Mouse (Mus musculus) granulocyte monocyte progenitor cell, adult 5-6 weeks (primary cell): ENCODE measurements around the gene Qrich1. TPM values are rescaled to one million over a fixed set of nuclear protein-coding genes. Genes with fewer than 3 reads are reported as not detected.

Experiments used
- ATAC-seq: replicated peaks from 2 replicates; pipeline ENCODE4 v1.8.0; 2016; ENCODE audit warnings: mild to moderate bottlenecking, moderate TSS enrichment, inconsistent platforms; ENCODE audit not compliant: poor library complexity, severe bottlenecking
- total RNA-seq, 2 experiments: library from RNA; stranded (forward) in 1 of 2; stranded (reverse) in 1 of 2; fragments of 200-712, 200-1000 nt in 1 of 2; fragments of >200 nt in 1 of 2; fragmentation: Nextera tagmentation in 1 of 2; gene quantifications; 2 replicates each; pipeline ENCODE4 v1.2.3; 2014 to 2017

Gene Qrich1
- total RNA-seq, 2 experiments from 2014 or later, result 140 to 145 TPM

- no peak for ATAC-seq
Observed at GRCm38 (mm10) chr9:108491286-108491580, 25.4 kb upstream of the Qrich1 start.

- ATAC-seq, result peak; percentile 71
Observed at GRCm38 (mm10) chr9:108492043-108492750, 24.4 kb upstream of the Qrich1 start.

- no peak for ATAC-seq
Observed at GRCm38 (mm10) chr9:108493246-108493645, 23.4 kb upstream of the Qrich1 start.

- no peak for ATAC-seq
Observed at GRCm38 (mm10) chr9:108494146-108494825, 22.3 kb upstream of the Qrich1 start.

- ATAC-seq, result no peak
Observed at GRCm38 (mm10) chr9:108494905-108495304, 21.7 kb upstream of the Qrich1 start.

- no peak for ATAC-seq
Observed at GRCm38 (mm10) chr9:108499231-108499630, 17.4 kb upstream of the Qrich1 start.

- no peak for ATAC-seq
Observed at GRCm38 (mm10) chr9:108499943-108500342, 16.7 kb upstream of the Qrich1 start.

- ATAC-seq, result no peak
Observed at GRCm38 (mm10) chr9:108506901-108507300, 9.7 kb upstream of the Qrich1 start.

GRCm38 (mm10) chr9:108507619-108508434 lies 8.8 kb upstream of the Qrich1 start, which contains the start of gene Qars:
Qars (plus strand) TSS chr9:108507706.
- peak; percentile 97 for ATAC-seq

GRCm38 (mm10) chr9:108508776-108509175 lies 7.8 kb upstream of the Qrich1 start:
- no peak for ATAC-seq

GRCm38 (mm10) chr9:108517253-108517930 lies 786 bp downstream of the Qrich1 start:
- ATAC-seq, result peak; percentile 45

- ATAC-seq, result peak; percentile 31
Observed at GRCm38 (mm10) chr9:108517931-108518332, 1.3 kb downstream of the Qrich1 start.

GRCm38 (mm10) chr9:108521604-108522003 lies 5.0 kb downstream of the Qrich1 start:
- no peak for ATAC-seq

GRCm38 (mm10) chr9:108523341-108523740 lies 6.7 kb downstream of the Qrich1 start:
- no peak for ATAC-seq

- no peak for ATAC-seq
Observed at GRCm38 (mm10) chr9:108525400-108525799, 8.8 kb downstream of the Qrich1 start.

GRCm38 (mm10) chr9:108530954-108531353 lies 14.3 kb downstream of the Qrich1 start:
- ATAC-seq, result no peak

- no peak for ATAC-seq
Observed at GRCm38 (mm10) chr9:108531496-108531895, 14.9 kb downstream of the Qrich1 start.

GRCm38 (mm10) chr9:108540846-108541245 lies 24.2 kb downstream of the Qrich1 start:
- ATAC-seq, result no peak

- ATAC-seq, result no peak
Observed at GRCm38 (mm10) chr9:108545986-108546385, 29.4 kb downstream of the Qrich1 start.

- ATAC-seq, result no peak
Observed at GRCm38 (mm10) chr9:108546875-108547274, 30.3 kb downstream of the Qrich1 start.

- ATAC-seq, result no peak
Observed at GRCm38 (mm10) chr9:108559169-108559568, 42.6 kb downstream of the Qrich1 start.
